Mouse (Mus musculus) brown adipose tissue, adult 24 weeks (tissue): ENCODE results near the gene Mbd3. TPM values are rescaled to one million over a fixed set of nuclear protein-coding genes. Genes with fewer than 3 reads are reported as not detected.

Experiments used
- H3K27ac ChIP-seq: fragments of 200-500 bp; replicated peaks from 2 replicates; pipeline ENCODE4 v1.5.1; 2012; ENCODE audit warnings: low read depth, mild to moderate bottlenecking, low read length
- H3K4me1 ChIP-seq: fragments of 200-500 bp; 2 replicates; pipeline ENCODE4 v1.6.1; 2012; ENCODE audit warnings: low read length, mixed read lengths; ENCODE audit not compliant: control insufficient read depth, insufficient read depth, insufficient read length
- H3K4me3 ChIP-seq: fragments of 200-500 bp; 2 replicates; pipeline ENCODE4 v1.5.1; 2012; ENCODE audit warnings: low read depth, mild to moderate bottlenecking, low read length, moderate library complexity; ENCODE audit not compliant: insufficient read depth
- polyA plus RNA-seq: library from polyadenylated mRNA; stranded (reverse); fragments of >200 nt; gene quantifications from 2 replicates; pipeline ENCODE4 v1.2.4, GENCODE M21; 2012; ENCODE audit not compliant: missing spikeins, insufficient read depth, insufficient read length

Mbd3 gene
- polyA plus RNA-seq, 1 experiment, result 90.4 TPM

- no peak overlapping the region for H3K27ac ChIP-seq
- no peak overlapping the region for H3K4me3 ChIP-seq
- H3K4me1 ChIP-seq, result no peaks in the 10 kb centered on the region
Measured at GRCm38 (mm10) chr10:80374063-80374462, 25.3 kb downstream of the Mbd3 start.

GRCm38 (mm10) chr10:80372706-80373105, 26.6 kb downstream of the Mbd3 start:
- Histone ChIP-seq H3K4me3 (no peak overlapping the region), H3K4me1 (no peaks in the 10 kb centered on the region)

GRCm38 (mm10) chr10:80371983-80372382, 27.4 kb downstream of the Mbd3 start:
- Histone ChIP-seq H3K27ac (no peak overlapping the region), H3K4me1 (no peaks in the 10 kb centered on the region), H3K4me3 (no peak overlapping the region)

More at GRCm38 (mm10) chr10:80372706-80373105, 26.6 kb downstream of the Mbd3 start:
- H3K27ac ChIP-seq, result no peak overlapping the region

- Histone ChIP-seq H3K27ac (no peak overlapping the region), H3K4me1 (no peaks in the 10 kb centered on the region), H3K4me3 (no peak overlapping the region)
Measured at GRCm38 (mm10) chr10:80371411-80371966, 27.9 kb downstream of the Mbd3 start.

GRCm38 (mm10) chr10:80369995-80370747, 29.2 kb downstream of the Mbd3 start:
- Histone ChIP-seq H3K4me1 (no peaks in the 10 kb centered on the region), H3K27ac (no peak overlapping the region), H3K4me3 (no peak overlapping the region)

GRCm38 (mm10) chr10:80368392-80368791, 31.0 kb downstream of the Mbd3 start:
- no peaks in the 10 kb centered on the region for H3K4me1 ChIP-seq
- H3K27ac ChIP-seq, result no peak overlapping the region
- no peak overlapping the region for H3K4me3 ChIP-seq

- no peak overlapping the region for H3K4me3 ChIP-seq
- H3K4me1 ChIP-seq, result no peaks in the 10 kb centered on the region
- no peak overlapping the region for H3K27ac ChIP-seq
Measured at GRCm38 (mm10) chr10:80367954-80368353, 31.4 kb downstream of the Mbd3 start.

- H3K27ac ChIP-seq, result no peak overlapping the region
- H3K4me3 ChIP-seq, result no peak overlapping the region
- H3K4me1 ChIP-seq, result no peaks in the 10 kb centered on the region
Measured at GRCm38 (mm10) chr10:80365736-80366135, 33.6 kb downstream of the Mbd3 start.

GRCm38 (mm10) chr10:80363734-80364133, 35.6 kb downstream of the Mbd3 start:
- no peak overlapping the region for H3K27ac ChIP-seq
- H3K4me1 ChIP-seq, result no peaks in the 10 kb centered on the region
- H3K4me3 ChIP-seq, result no peak overlapping the region

- Histone ChIP-seq H3K4me3 (no peak overlapping the region), H3K27ac (no peak overlapping the region), H3K4me1 (no peaks in the 10 kb centered on the region)
Measured at GRCm38 (mm10) chr10:80357994-80358639, 41.2 kb downstream of the Mbd3 start.

- no peaks in the 10 kb centered on the region for H3K4me1 ChIP-seq
- no peak overlapping the region for H3K4me3 ChIP-seq
Measured at GRCm38 (mm10) chr10:80357336-80357735, 42.0 kb downstream of the Mbd3 start.

GRCm38 (mm10) chr10:80356737-80357136, 42.6 kb downstream of the Mbd3 start:
- no peak overlapping the region for H3K27ac ChIP-seq
- H3K4me3 ChIP-seq, result no peak overlapping the region
- H3K4me1 ChIP-seq, result no peaks in the 10 kb centered on the region

More at GRCm38 (mm10) chr10:80357336-80357735, 42.0 kb downstream of the Mbd3 start:
- no peak overlapping the region for H3K27ac ChIP-seq

GRCm38 (mm10) chr10:80356001-80356682, 43.2 kb downstream of the Mbd3 start, which contains the start of gene Plk5:
TSS of gene Plk5 (plus strand) at chr10:80356459.
- no peak within 1 kb of the TSS for H3K4me3 ChIP-seq
- no peaks in the 10 kb centered on the region for H3K4me1 ChIP-seq
- no peak within 1 kb of the TSS for H3K27ac ChIP-seq

GRCm38 (mm10) chr10:80355431-80355830, 43.9 kb downstream of the Mbd3 start:
- H3K4me3 ChIP-seq, result no peak overlapping the region
- no peaks in the 10 kb centered on the region for H3K4me1 ChIP-seq

GRCm38 (mm10) chr10:80352727-80353126, 46.6 kb downstream of the Mbd3 start:
- Histone ChIP-seq H3K4me3 (no peak overlapping the region), H3K27ac (no peak overlapping the region), H3K4me1 (no peaks in the 10 kb centered on the region; the same call in 1 of the 2 replicates)

More at GRCm38 (mm10) chr10:80355431-80355830, 43.9 kb downstream of the Mbd3 start:
- no peak overlapping the region for H3K27ac ChIP-seq
